Mouse (Mus musculus): ENCODE measurements around the gene Akp3. TPM values are rescaled to one million over a fixed set of nuclear protein-coding genes. Genes with fewer than 3 reads are reported as not detected.

Akp3 gene
- polyA plus RNA-seq (2015; fragmentation: Nextera tagmentation; extraction: Ambion mirVana): not detected in 2 replicates

GRCm38 (mm10) chr1:87124673-87125072, at the start of gene Akp3:
TSS of gene Akp3 (plus strand) at chr1:87124973.
- ATAC-seq (no peak), DNase-seq (ENCODE audit: low spot score) (no peak)
- H3K9ac ChIP-seq (replicated peaks; ENCODE audit: low read depth): no peak within 1 kb of the TSS
- no peak within 1 kb of the TSS for H3K4me2 ChIP-seq (replicated peaks; ENCODE audit: low read depth, low read length)
- TF ChIP-seq CTCF (IDR thresholded peaks at IDR 0.05): no peak
- TF ChIP-seq EP300 (IDR thresholded peaks at IDR 0.05): no peak
- no peak within 1 kb of the TSS for H3K27ac ChIP-seq (ENCODE audit: low read length)
- H3K27me3 ChIP-seq (replicated peaks; ENCODE audit: insufficient read depth, low read length): peaks cover 21% of the 10 kb centered on the region
- no peaks in the 10 kb centered on the region for H3K4me1 ChIP-seq (ENCODE audit: insufficient read depth, low read depth, low read length)
- WGBS: 74% methylated on average over 6 of the region's 6 CpGs
- no peaks in the 10 kb centered on the region for H3K9me3 ChIP-seq (ENCODE audit: low read length)
- H3K4me3 ChIP-seq (ENCODE audit: low read depth, low read length): no peak within 1 kb of the TSS
- H3K36me3 ChIP-seq (ENCODE audit: insufficient read depth, low read length): no peaks in the 10 kb centered on the region

GRCm38 (mm10) chr1:87086196-87086595, 38.6 kb upstream of the Akp3 start:
- ATAC-seq: no peak
- Histone ChIP-seq H3K27me3 (replicated peaks; ENCODE audit: insufficient read depth, low read length) (no peaks in the 10 kb centered on the region), H3K4me1 (ENCODE audit: insufficient read depth, low read depth, low read length) (no peaks in the 10 kb centered on the region), H3K27ac (ENCODE audit: low read length) (no peak overlapping the region), H3K4me2 (replicated peaks; ENCODE audit: low read depth, low read length) (no peak overlapping the region), H3K4me3 (ENCODE audit: low read depth, low read length) (no peak overlapping the region), H3K36me3 (ENCODE audit: insufficient read depth, low read length) (no peaks in the 10 kb centered on the region), H3K9me3 (ENCODE audit: low read length) (no peaks in the 10 kb centered on the region), H3K9ac (replicated peaks; ENCODE audit: low read depth) (no peak overlapping the region)
- DNase-seq (ENCODE audit: low spot score): no peak
- TF ChIP-seq EP300 (IDR thresholded peaks at IDR 0.05): no peak
- no peak for TF ChIP-seq CTCF (IDR thresholded peaks at IDR 0.05)
- 47% methylated on average over 4 of the region's 4 CpGs for WGBS

GRCm38 (mm10) chr1:87086964-87087363, 37.8 kb upstream of the Akp3 start:
- Histone ChIP-seq H3K4me3 (ENCODE audit: low read depth, low read length) (no peak overlapping the region), H3K27ac (ENCODE audit: low read length) (no peak overlapping the region), H3K9me3 (ENCODE audit: low read length) (no peaks in the 10 kb centered on the region), H3K27me3 (replicated peaks; ENCODE audit: insufficient read depth, low read length) (no peaks in the 10 kb centered on the region), H3K4me1 (ENCODE audit: insufficient read depth, low read depth, low read length) (no peaks in the 10 kb centered on the region), H3K36me3 (ENCODE audit: insufficient read depth, low read length) (no peaks in the 10 kb centered on the region), H3K4me2 (replicated peaks; ENCODE audit: low read depth, low read length) (no peak overlapping the region), H3K9ac (replicated peaks; ENCODE audit: low read depth) (no peak overlapping the region)
- no peak for TF ChIP-seq EP300 (IDR thresholded peaks at IDR 0.05)
- peak; percentile 41 for TF ChIP-seq CTCF (IDR thresholded peaks at IDR 0.05)
- DNase-seq (ENCODE audit: low spot score) (no peak), ATAC-seq (no peak)
- 75% methylated on average over 17 of the region's 17 CpGs for WGBS

GRCm38 (mm10) chr1:87089251-87089650, 35.5 kb upstream of the Akp3 start:
- DNase-seq (ENCODE audit: low spot score) (no peak), ATAC-seq (no peak)
- Histone ChIP-seq H3K4me1 (ENCODE audit: insufficient read depth, low read depth, low read length) (no peaks in the 10 kb centered on the region), H3K4me2 (replicated peaks; ENCODE audit: low read depth, low read length) (no peak overlapping the region), H3K4me3 (ENCODE audit: low read depth, low read length) (no peak overlapping the region), H3K9me3 (ENCODE audit: low read length) (no peaks in the 10 kb centered on the region), H3K9ac (replicated peaks; ENCODE audit: low read depth) (no peak overlapping the region), H3K36me3 (ENCODE audit: insufficient read depth, low read length) (no peaks in the 10 kb centered on the region), H3K27me3 (replicated peaks; ENCODE audit: insufficient read depth, low read length) (no peaks in the 10 kb centered on the region), H3K27ac (ENCODE audit: low read length) (no peak overlapping the region)
- TF ChIP-seq EP300 (IDR thresholded peaks at IDR 0.05) (no peak), CTCF (IDR thresholded peaks at IDR 0.05) (no peak)
- WGBS: 85% methylated on average over 11 of the region's 11 CpGs

- WGBS: 77% methylated on average over 4 of the region's 4 CpGs
- Histone ChIP-seq H3K4me3 (ENCODE audit: low read depth, low read length) (no peak within 1 kb of the TSS), H3K9ac (replicated peaks; ENCODE audit: low read depth) (no peak within 1 kb of the TSS), H3K27ac (ENCODE audit: low read length) (no peak within 1 kb of the TSS), H3K27me3 (replicated peaks; ENCODE audit: insufficient read depth, low read length) (no peaks in the 10 kb centered on the region), H3K4me1 (ENCODE audit: insufficient read depth, low read depth, low read length) (no peaks in the 10 kb centered on the region), H3K9me3 (ENCODE audit: low read length) (no peaks in the 10 kb centered on the region), H3K36me3 (ENCODE audit: insufficient read depth, low read length) (no peaks in the 10 kb centered on the region), H3K4me2 (replicated peaks; ENCODE audit: low read depth, low read length) (no peak within 1 kb of the TSS)
- ATAC-seq (no peak), DNase-seq (ENCODE audit: low spot score) (no peak)
- TF ChIP-seq CTCF (IDR thresholded peaks at IDR 0.05) (no peak), EP300 (IDR thresholded peaks at IDR 0.05) (no peak)
Observed at GRCm38 (mm10) chr1:87089828-87090227, 34.9 kb upstream of the Akp3 start, which contains the start of gene Alppl2. TSS of gene Alppl2 (minus strand) at chr1:87089928.

- DNase-seq (ENCODE audit: low spot score): no peak
- Histone ChIP-seq H3K4me1 (ENCODE audit: insufficient read depth, low read depth, low read length) (no peaks in the 10 kb centered on the region), H3K27me3 (replicated peaks; ENCODE audit: insufficient read depth, low read length) (no peaks in the 10 kb centered on the region), H3K4me3 (ENCODE audit: low read depth, low read length) (no peak overlapping the region), H3K36me3 (ENCODE audit: insufficient read depth, low read length) (no peaks in the 10 kb centered on the region), H3K4me2 (replicated peaks; ENCODE audit: low read depth, low read length) (no peak overlapping the region), H3K9me3 (ENCODE audit: low read length) (no peaks in the 10 kb centered on the region), H3K9ac (replicated peaks; ENCODE audit: low read depth) (no peak overlapping the region), H3K27ac (ENCODE audit: low read length) (no peak overlapping the region)
- TF ChIP-seq EP300 (IDR thresholded peaks at IDR 0.05) (no peak), CTCF (IDR thresholded peaks at IDR 0.05) (no peak)
- ATAC-seq: no peak
- 71% methylated on average over 8 of the region's 8 CpGs for WGBS
Observed at GRCm38 (mm10) chr1:87095642-87096041, 29.1 kb upstream of the Akp3 start.

Measured in lung, postnatal 0 days (tissue).